Mouse (Mus musculus) kidney, adult 2 months (tissue): ENCODE measurements around the gene Ncl. TPM values are rescaled to one million over a fixed set of nuclear protein-coding genes. Genes with fewer than 3 reads are reported as not detected.
"Not testable (repeated sequence)": the region's sequence is repeated elsewhere in the genome, so short reads cannot be mapped to it uniquely, and the experiment has no call there.

Experiments
- DNase-seq: peaks from one replicate; pipeline ENCODE4 v3.0.0; 2021
- H3K27ac ChIP-seq: fragments of 200-500 bp; 2 replicates; pipeline ENCODE4 v1.5.1; 2012; ENCODE audit warnings: low read depth, low read length, control low read depth, inconsistent platforms; ENCODE audit not compliant: insufficient read depth
- H3K27me3 ChIP-seq: fragments of 200-500 bp; replicated peaks from 2 replicates; pipeline ENCODE4 v1.6.1; 2012; ENCODE audit warnings: mild to moderate bottlenecking, moderate library complexity, low read length, inconsistent platforms; ENCODE audit not compliant: control insufficient read depth, insufficient read depth
- H3K36me3 ChIP-seq: fragments of 200-500 bp; 2 replicates; pipeline ENCODE4 v1.6.1; 2012; ENCODE audit warnings: mild to moderate bottlenecking, moderate library complexity, low read length, inconsistent platforms; ENCODE audit not compliant: control insufficient read depth, insufficient read depth
- H3K4me1 ChIP-seq: fragments of 200-500 bp; 2 replicates; pipeline ENCODE4 v1.6.1; 2011; ENCODE audit warnings: low read length; ENCODE audit not compliant: control insufficient read depth, insufficient read depth
- H3K4me3 ChIP-seq: fragments of 200-500 bp; 2 replicates; pipeline ENCODE4 v1.5.1; 2011; ENCODE audit warnings: mild to moderate bottlenecking, low read depth, low read length, control low read depth; ENCODE audit not compliant: insufficient read depth
- CTCF ChIP-seq: fragments of 200-500 bp; conservative IDR thresholded peaks from 2 replicates; pipeline ENCODE4 v1.5.1; 2011; ENCODE audit warnings: low read depth, mild to moderate bottlenecking, control low read depth, low read length, moderate library complexity, mixed read lengths; ENCODE audit not compliant: insufficient read depth, insufficient read length
- POLR2A ChIP-seq: fragments of 200-500 bp; IDR thresholded peaks from one replicate; pipeline ENCODE4 v1.6.1; 2011; ENCODE audit warnings: low read depth, low read length, control low read depth
- WGBS: fragments of 180-500 bp; shearing (Covaris S2); methylation state at CpG from one replicate; pipeline ENCODE4 v1.1.7; 2018; 5-methylcytosine and 5-hydroxymethylcytosine counted together
- polyA plus RNA-seq: library from polyadenylated mRNA; depleted of rRNA; stranded (reverse); fragments of >200 nt; gene quantifications from 2 replicates; pipeline ENCODE4 v1.2.3, GENCODE M21; 2012

Ncl gene
- polyA plus RNA-seq, 1 experiment: 10.4 TPM

- no peak for DNase-seq
- WGBS: 91% methylated on average over 2 of the region's 2 CpGs
- H3K27ac ChIP-seq: no peak overlapping the region
- H3K27me3 ChIP-seq: no peaks in the 10 kb centered on the region
- no peaks in the 10 kb centered on the region for H3K4me1 ChIP-seq
- H3K4me3 ChIP-seq: no peak overlapping the region
- TF ChIP-seq CTCF: no peak
- TF ChIP-seq POLR2A: no peak
- H3K36me3 ChIP-seq: no peaks in the 10 kb centered on the region
These were observed 16.8 kb downstream of the Ncl start for GRCm38 (mm10) chr1:86342371-86342770.

- H3K27me3 ChIP-seq, DNase-seq, H3K27ac ChIP-seq, H3K4me1 ChIP-seq, H3K36me3 ChIP-seq, H3K4me3 ChIP-seq: not testable (repeated sequence)
- 100% methylated on average over 2 of the region's 2 CpGs for WGBS
These were observed 18.1 kb downstream of the Ncl start for GRCm38 (mm10) chr1:86341096-86341495.

- WGBS: 26% methylated on average over 4 of the region's 4 CpGs
These were observed 19.9 kb downstream of the Ncl start for GRCm38 (mm10) chr1:86339156-86339812.

GRCm38 (mm10) chr1:86336330-86336729, 22.9 kb downstream of the Ncl start:
- TF ChIP-seq POLR2A: no peak
- no peak for TF ChIP-seq CTCF
- whole genome bisulfite sequencing: 37% methylated on average over 2 of the region's 2 CpGs
- DNase-seq: no peak
- H3K27ac ChIP-seq: no peak overlapping the region
- no peaks in the 10 kb centered on the region for H3K27me3 ChIP-seq
- H3K4me3 ChIP-seq: no peak overlapping the region
- H3K36me3 ChIP-seq: no peaks in the 10 kb centered on the region
- no peaks in the 10 kb centered on the region for H3K4me1 ChIP-seq

More at GRCm38 (mm10) chr1:86339156-86339812, 19.9 kb downstream of the Ncl start:
- no peak overlapping the region for H3K4me3 ChIP-seq
- no peak overlapping the region for H3K27ac ChIP-seq
- no peaks in the 10 kb centered on the region for H3K27me3 ChIP-seq
- no peaks in the 10 kb centered on the region for H3K4me1 ChIP-seq
- peak; percentile 84 for DNase-seq
- no peaks in the 10 kb centered on the region for H3K36me3 ChIP-seq
- peak; percentile 76 for TF ChIP-seq CTCF
- TF ChIP-seq POLR2A: no peak

DNA sequence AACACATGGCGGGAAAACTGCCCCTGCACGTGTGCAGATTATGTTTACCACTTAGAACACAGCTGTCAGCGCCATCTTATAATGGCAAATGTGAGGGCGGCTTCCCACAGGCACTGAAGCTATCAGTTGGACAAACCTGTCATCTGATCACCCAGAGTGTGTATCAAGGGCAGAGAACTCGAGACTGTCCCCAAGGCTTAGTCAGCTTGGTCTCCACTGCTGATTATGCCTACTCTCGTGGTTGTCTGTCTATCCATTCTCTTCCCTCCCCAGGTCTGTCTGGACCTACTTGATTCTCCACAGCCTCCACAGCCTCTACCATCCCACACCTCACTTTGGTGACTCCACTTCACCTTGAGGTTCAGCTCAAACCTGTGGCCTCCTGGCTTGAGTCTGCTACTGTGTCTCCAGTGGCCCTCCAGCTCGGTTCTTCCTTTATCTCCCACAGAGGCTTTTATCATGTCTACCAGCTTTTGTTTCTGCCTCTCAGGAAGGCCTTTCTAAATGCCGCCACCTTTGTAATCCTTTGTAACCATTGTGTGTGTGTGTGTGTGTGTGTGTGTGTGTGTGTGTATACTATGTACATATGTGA, 38.3 kb downstream of the Ncl start:
- WGBS: 89% methylated on average over 6 of the region's 8 CpGs
- no peak overlapping the region for H3K27ac ChIP-seq
- H3K27me3 ChIP-seq: no peaks in the 10 kb centered on the region
- TF ChIP-seq POLR2A: no peak
- no peak for TF ChIP-seq CTCF
- H3K4me1 ChIP-seq: no peaks in the 10 kb centered on the region
- no peaks in the 10 kb centered on the region for H3K36me3 ChIP-seq
- H3K4me3 ChIP-seq: no peak overlapping the region
- no peak for DNase-seq

DNA sequence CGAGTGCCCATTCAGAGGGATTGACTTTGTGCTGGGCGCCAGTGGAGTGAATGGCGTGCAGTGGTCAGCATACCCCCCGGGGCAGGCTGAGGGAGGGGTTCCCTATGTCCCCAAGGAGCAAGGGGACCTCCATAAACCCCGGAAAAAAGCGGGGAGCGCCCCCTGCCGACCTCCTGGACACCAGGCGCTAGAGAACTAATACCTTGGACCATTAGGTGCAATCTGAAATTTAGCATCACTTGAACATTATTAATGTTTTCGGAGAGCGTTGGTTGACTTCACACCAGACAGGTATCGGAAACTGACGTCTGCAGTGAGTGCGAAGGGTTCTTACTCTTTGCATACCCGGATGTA, 45.5 kb downstream of the Ncl start:
- Histone ChIP-seq H3K27ac (no peak overlapping the region), H3K4me1 (0 out of 2 replicates have a peak, but pooled peaks cover 3% of the 10 kb centered on the region), H3K4me3 (no peak overlapping the region), H3K27me3 (no peaks in the 10 kb centered on the region), H3K36me3 (no peaks in the 10 kb centered on the region)
- peak; percentile 50 for DNase-seq
- 40% methylated on average over 15 of the region's 15 CpGs for WGBS
- TF ChIP-seq POLR2A: no peak
- peak; percentile 45 for TF ChIP-seq CTCF

DNA sequence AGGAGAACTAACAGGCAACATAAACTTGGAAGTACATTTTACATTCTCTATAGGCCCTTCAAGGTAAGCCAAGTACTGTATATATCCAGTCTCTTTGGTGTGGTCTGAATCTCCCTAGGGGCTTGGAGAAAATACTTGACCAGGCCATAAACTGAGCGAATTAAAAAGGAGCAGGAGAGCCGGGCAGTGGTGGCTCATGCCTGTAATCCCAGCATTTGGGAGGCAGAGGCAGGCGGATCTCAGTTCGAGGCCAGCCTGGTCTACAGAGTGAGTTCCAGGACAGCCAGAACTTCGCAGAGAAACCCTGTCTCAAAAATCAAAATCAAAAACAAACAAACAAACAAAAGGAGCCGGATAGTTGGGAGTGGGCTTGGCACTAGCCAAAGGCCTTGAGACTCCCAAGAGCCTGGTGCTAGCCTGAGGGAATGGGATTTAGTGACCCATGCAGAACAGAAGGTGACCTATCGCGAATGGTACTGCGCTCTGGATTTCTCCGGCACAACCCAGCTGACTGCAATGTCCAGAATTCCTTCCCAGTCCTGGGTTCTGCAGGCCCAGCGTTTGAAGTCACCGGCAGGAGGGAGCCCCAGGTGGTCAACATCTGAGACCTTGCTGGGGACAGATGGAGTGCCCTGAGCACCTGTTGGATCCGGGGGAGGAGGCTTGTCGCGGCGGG, 46.0 kb downstream of the Ncl start:
- WGBS: 42% methylated on average over 16 of the region's 16 CpGs

More for the DNA sequence above, 46.0 kb downstream of the Ncl start:
- peak; percentile 35 for DNase-seq
- Histone ChIP-seq H3K27me3 (no peaks in the 10 kb centered on the region), H3K36me3 (no peaks in the 10 kb centered on the region), H3K4me1 (0 out of 2 replicates have a peak, but pooled peaks cover 3% of the 10 kb centered on the region), H3K27ac (no peak overlapping the region), H3K4me3 (no peak overlapping the region)
- TF ChIP-seq POLR2A (no peak), CTCF (no peak)
